Mouse (Mus musculus): ENCODE measurements around the gene Rarres2.
"Not testable (repeated sequence)": the region's sequence is repeated elsewhere in the genome, so short reads cannot be mapped to it uniquely, and the experiment has no call there.

Gene Rarres2

DNA sequence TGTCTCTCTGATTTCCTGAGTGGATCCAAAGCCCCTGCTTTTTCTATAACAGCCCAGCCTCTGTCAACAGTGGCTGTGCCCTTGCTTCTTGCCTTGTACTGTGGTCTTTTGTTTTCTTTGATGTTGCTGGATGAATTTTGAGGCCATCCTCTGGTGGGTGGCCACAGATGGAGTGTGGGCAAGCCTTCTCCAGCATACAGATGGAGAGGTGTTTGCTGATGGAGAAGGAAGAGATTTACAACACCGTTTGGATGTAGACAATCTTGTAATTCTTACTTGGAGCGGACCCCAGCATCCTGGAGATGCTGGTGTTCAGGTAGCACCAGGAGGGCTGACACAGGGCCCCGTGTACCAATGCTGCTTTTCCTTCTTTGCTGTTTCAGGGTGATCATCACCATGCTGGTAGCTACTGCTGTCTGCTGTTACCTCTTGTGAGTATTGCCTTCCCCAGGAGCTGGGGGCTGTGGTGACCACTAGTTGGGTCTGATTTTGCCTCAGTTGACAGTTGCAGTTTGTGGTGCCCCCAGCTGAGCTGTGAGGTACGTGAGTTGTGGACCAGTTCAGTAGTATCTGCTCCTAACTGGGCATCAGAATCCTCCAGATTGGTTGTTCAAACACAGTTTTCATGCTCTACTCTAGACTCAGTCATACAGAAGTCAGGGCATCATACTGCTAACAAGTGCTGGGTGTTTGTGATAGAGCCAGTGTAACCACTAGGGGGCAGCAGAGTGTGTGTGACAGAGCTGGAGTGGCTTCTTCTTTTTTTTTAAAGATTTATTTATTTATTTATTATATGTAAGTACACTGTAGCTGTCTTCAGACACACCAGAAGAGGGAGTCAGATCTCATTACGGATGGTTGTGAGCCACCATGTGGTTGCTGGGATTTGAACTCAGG lies 33.5 kb downstream of the Rarres2 start:
- DNase-seq = peak; percentile 84

DNA sequence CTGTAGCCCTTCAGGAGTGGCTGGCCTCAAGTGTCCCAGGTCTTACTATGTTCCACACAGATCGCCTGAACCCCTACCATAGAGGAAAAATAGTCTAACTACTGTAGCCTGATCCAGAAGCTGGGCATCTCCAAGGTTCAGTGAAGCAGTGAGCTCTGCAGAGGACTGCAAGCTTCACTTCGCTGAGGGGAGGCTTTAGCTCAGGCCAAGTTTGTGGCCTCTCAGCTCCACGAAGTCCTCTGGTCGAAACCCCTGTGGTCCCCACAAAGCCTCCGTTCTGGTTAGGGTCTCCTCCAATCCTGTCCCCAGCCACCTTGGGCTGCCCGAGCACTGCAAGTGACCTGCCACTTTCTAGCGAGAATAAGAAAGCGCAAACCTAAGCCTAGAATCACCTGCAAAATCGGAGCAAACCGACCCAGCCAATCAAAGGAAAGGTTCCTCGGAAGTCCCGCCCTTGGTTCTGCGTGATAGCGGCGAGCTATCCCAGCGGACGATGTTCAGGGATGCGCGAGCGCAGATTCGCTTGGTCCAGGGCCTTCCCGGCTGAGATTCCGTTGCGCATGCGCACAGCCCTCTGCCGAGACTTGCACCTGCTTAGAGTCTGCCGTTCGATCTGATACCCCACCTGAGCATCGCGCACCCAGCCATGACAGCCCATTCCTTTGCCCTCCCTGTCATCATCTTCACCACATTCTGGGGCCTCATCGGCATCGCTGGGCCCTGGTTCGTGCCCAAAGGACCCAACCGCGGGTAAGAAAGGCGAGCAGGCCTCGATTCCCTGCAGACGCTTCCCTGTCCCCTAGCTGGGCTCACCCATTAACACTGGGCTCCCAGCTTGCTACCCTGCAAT lies 35.3 kb downstream of the Rarres2 start, which contains the start of gene Atp6v0e2:
Gene Atp6v0e2, plus strand, starts transcription at position 511 of the 850 bp plus-strand sequence.
- peak; percentile 88 for DNase-seq

DNA sequence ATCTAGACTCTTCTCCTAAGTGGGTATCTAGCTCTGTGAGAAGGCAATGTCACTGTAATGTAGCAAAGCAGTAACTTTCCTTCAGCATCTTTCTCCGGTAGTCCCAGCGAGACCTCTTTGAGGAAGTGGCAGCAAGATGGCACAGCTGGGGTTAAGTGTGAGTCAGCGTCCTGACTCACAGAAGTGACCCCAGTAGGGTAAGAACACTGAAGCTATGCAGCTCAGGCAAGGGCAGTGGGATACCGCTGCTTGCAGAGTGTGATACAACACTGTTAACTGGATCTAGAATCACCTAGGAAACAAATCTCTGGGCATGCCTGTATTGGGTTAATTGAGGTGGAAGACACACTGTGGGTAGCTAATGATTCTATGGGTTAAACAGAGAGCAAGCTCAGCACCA lies 36.5 kb downstream of the Rarres2 start:
- no peak for DNase-seq

DNA sequence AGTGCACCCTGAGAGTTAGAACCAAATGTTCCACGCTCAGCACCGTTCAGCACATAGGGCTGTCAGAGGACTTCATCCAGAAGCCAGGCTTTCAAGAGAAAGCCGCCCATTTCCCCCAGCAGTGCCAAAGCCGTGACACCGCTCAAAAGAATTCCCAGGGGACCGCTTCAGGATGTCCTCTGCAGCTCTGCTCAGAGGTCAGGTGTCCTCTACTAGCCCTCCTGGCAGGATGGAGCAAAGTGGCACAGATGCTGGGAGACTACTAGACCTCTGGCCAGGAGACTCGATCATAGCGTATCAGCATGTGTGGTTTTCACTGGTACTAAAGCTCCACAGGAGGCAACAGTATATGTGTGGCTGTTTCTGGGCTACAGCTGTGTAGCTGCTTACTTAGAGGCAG lies 37.7 kb downstream of the Rarres2 start:
- DNase-seq = peak; percentile 32

DNA sequence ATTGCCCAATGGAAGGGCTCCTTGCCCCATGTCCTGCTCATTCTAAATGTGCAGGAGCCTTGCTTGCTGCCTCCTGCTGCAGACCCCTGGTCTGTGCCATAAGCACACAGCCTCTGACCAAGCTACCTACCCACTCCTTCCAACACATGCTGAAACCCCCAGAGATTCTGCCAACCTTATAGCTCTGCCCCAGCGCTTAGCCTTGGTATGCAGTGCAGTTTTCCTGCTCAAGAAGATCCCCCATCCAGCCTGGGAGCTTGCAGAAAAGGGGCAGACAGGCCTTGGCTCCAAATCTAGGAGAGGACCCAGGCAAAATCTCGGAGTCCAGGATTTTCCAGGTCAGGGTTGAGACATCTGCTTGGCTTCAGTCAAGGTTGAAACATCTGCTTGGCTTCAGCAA lies 39.1 kb downstream of the Rarres2 start:
- DNase-seq = no peak

DNA sequence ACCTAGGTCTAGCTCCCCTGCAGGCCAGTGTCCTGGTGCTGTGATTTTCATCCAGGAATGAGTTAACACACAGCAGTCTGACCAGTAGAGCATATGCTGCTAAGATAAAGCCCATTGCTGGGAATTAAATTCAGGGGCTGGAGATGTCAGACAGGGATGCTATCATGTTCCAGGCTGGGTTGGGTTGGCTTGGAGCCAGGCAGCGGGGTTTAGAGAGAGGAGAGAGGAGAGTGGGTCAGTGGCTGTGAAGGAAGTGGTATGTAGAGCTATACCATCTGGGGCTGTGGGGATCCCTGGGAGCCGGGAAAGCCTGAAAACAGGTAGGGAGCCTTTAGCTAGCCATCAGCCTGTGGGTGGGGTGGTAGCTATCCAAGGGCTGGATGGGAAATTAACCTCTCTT lies 41.7 kb downstream of the Rarres2 start:
- no peak for DNase-seq

DNA sequence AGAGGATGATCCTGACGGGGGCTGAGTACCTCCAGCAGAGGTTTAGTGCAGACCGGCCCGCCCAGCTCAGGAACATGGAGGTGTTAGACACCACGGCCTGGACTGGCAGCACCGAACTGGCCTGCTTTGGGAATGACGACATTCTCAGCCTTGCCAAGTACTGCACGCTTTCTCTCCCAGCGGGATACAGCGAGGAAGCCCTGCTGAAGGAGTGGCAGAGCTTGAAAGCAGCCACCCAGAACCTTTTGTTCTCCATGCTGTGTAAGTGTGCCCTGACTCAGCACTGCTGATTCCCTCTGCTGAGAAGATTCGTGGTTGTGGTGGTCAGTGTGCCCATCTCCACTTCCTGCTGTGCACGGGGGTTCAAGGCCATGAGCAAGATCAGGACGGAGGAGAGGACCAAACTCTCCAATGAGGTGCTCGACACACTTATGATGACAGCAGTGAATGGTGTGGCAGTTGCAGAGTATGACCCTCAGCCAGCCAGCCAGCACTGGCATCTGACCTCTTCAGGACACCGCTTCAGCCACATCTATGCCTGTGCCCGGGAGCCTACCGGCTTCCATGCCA lies 42.6 kb downstream of the Rarres2 start:
- no peak for DNase-seq

DNA sequence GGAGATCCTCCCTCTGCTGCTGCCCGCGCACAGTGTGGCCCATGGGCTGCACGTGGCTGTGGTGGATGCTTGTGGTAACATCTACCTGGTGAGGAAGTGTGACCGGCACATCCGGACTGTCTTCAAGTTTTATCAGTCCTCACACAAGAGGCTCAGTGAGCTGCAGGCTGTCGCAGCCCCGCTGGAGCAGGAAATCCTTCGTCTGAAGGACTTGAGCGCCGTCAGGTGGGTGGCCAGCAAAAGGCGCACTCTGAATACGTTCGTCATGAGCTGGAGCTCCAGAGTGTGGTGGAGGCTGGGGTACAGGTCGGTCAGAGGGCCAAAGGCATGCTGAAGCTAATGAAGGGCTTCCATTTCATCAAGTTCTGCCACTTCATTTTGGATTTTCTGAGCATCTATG lies 43.3 kb downstream of the Rarres2 start:
- no peak for DNase-seq

DNA sequence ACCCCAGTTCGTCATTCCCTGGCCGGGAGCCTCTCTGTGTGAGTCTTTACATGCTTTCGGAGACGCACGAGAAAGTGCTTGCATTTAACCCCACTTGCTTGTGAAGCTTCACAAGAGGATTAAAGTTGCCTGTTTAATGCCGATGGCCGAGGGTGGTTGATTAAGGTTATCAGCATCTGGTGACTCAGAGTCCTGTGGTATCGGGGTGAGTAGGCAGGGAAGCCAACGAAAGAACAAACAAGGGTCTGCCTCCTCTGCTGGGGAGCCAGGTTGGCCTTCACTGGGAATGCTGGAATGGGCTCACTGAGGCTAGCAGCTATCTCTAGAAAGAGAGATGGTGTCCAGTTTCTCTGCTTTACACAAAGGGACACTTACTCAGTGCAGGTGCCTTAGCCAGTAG lies 44.7 kb downstream of the Rarres2 start:
- no peak for DNase-seq

DNA sequence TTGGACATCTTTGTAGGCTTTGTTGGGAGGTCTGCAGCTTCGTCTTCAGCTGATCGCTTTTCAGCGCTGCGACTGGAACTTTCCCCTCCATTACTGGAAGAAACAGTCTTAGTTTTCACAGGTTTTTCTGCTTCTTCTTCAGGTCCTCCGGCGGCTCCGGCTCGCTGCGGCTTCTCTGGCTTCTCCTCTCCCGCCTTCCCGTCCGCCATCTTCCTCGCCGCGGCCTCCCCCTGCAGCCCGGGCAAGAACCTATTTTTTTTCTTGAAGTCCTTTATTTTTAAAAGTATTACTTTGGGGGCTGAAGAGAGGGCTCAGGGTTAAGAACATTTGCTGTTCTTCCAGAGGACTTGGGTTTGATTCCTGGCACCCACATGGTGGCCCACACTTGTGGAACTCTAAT lies 47.7 kb downstream of the Rarres2 start:
- not testable (repeated sequence) for DNase-seq
